Mouse (Mus musculus) liver, embryonic 14 days (tissue): Measurements from ENCODE around the gene Mycbp2. TPM values are rescaled to one million over a fixed set of nuclear protein-coding genes. Genes with fewer than 3 reads are reported as not detected.

Experiments used
- polyA plus RNA-seq: library from polyadenylated mRNA; depleted of rRNA; stranded (reverse); fragments of >200 nt; gene quantifications from 2 replicates; pipeline ENCODE4 v1.2.3, GENCODE M21; 2012; rRNA removed

The Mycbp2 gene
- 7.6 and 9.3 TPM in 2 replicates for polyA plus RNA-seq

DNA sequence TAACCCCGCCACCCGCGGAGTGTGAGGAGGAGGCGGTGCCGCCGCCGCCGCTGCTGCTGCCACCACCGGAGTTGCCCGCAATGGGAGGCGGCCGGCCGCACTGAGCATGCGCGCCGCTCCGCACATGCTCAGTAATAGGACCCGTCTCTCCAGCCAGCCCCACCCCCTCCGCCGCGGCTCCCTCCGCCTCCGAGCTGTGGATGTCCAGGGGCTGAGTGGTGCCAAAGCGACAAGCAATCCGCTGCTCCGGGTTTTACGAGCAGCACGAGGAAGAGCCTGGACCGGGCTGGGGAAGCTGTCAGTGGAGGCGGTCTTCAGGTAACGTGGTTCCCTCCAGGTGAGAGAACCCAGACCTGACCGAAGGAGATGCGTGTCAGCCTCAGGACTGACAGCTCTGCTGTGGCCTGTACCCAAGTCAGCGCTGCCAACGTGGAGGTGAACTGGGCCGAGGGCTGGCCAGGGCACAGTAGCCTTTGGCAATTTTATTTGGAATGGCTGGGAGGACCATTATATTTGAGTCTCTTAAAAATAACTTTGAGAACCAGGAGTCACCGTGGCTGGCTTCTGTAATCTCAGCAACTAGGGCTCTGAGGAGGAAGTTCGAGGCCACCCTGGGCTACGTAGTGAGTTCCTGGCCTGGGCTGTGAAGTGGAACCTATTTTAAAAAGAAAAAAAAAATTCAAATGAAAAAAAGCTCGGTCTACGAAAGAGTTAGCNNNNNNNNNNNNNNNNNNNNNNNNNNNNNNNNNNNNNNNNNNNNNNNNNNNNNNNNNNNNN lies at the start of gene Mycbp2:
TSS of gene Mycbp2 (minus strand) at position 86 of the 777 bp plus-strand sequence.

DNA sequence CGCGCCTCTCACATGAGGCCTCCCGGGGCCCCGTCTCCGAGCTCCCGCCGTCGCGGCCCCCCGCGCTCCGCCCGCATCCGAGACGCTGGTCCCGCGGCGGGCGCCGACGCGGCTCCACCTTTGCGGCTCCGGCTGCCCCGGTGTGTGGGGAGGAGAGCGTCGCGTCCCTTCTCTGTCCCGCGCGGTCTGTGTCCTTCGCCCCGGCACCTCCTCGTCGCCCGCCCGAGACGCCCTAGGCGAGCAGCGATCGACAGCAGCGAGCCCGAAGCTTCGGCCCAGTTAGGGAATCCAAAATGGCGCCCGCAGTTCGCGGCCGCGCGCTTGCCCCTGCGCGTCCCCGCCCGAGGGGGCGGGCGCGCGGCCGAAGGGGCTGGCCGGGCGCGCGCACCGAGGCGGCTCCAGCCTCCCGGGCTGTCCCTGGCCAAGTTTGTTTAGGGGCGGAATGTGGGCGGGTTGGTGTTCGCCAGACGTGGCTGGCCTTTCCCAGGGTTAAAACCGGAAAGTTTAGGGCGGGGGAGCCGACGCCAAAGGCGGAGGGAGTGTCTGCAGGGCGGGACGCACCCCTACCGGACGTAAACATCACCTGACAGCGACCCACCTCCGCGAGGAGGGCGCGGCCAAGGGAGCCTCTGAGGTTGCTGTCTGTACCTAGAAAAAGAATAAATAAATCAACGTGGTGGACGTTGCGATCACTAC lies 247.2 kb downstream of the Mycbp2 start, which contains the start of gene Fbxl3:
TSS of gene Fbxl3 (minus strand) at position 329 of the 696 bp plus-strand sequence.

DNA sequence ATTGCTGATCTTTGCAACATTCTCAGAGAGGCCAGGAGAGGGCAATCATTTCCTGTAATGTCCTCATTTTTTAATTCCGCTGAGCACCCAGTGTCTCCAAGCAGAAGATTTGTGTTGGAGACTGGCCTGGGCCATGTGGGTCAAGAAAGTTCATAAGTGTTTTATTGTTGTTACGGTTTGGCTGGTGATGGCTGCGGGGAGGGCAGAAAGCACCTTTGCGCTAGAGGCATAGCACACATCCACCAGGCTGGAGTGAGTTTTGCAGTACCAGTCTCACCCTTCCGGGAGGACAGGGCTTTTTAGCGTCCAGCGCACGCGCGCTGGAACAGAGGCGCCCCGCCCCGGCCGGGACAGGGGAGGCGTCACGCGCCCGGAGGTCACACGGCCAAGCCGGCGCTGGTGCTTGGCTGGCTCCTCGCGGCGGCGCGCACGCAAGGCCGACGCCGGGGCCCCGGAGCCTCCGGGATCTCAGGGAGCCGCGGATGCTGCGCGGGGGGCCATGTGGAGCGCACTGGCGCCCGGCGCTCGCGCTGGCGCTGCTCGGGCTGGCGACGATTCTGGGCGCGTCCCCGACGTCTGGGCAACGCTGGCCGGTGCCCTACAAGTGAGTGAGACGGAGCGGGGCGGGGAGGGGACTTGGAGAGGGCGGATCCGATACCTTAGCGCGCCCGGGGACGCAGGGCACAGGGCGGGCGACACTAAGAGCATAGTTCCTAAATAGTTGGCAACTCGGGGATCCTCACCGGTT lies 276.6 kb downstream of the Mycbp2 start, which contains the start of gene Cln5:
TSS of gene Cln5 (plus strand) at position 353 of the 748 bp plus-strand sequence.

Other genes starting within 250 kb of the Mycbp2 start
- gene Fbxl3, start 247.2 kb downstream of the Mycbp2 start, polyA plus RNA-seq = 20.2 and 23.3 TPM in 2 replicates
- 0.05 and 0.11 TPM in 2 replicates for gene Scel, start 166.5 kb upstream of the Mycbp2 start, polyA plus RNA-seq